Mouse (Mus musculus): ENCODE measurements around the gene Edc3.

GRCm38 (mm10) chr9:57733606-57734005 lies 25.3 kb downstream of the Edc3 start:
- no peak for TF ChIP-seq CTCF (IDR thresholded peaks at IDR 0.05; ENCODE audit: low read depth, low read length)
- TF ChIP-seq POLR2A (IDR thresholded peaks at IDR 0.05; ENCODE audit: borderline replicate concordance, low read depth, low read length): no peak
